22 mouse cellular contexts compared by ENCODE assay signal in genomic region chr5:144203398-144203959, GRCm38 (mm10). TPM values are rescaled to one million over a fixed set of nuclear protein-coding genes. Genes with fewer than 3 reads are reported as not detected.
DNase-seq lines count a peak whose midpoint lies in the region; ATAC-seq lines count a peak whose summit lies in the region.
"Had no signal": no experiment of that assay in that cellular context is flagged by ENCODE, and none has a peak within 500 bp of the region (broad histone marks: within the 10 kb centered on the region; RNA-seq: fewer than 3 reads in every experiment).

No protein-coding gene starts in this region.

- H3K27me3 ChIP-seq in hindbrain, embryonic 12.5 days, result no peaks in the 10 kb centered on the region
- H3K27me3 ChIP-seq: CH12.LX; embryonic facial prominence, embryonic 12.5 days; forebrain, embryonic 15.5 days; Patski had no signal

- H3K4me3 ChIP-seq in hindbrain, embryonic 12.5 days, result no peak overlapping the region
- H3K4me3 ChIP-seq: embryonic facial prominence, embryonic 12.5 days; forebrain, embryonic 15.5 days had no signal

- H3K4me1 ChIP-seq in hindbrain, embryonic 12.5 days, result no peaks in the 10 kb centered on the region
- H3K4me1 ChIP-seq: embryonic facial prominence, embryonic 12.5 days; forebrain, embryonic 15.5 days had no signal

- H3K4me2 ChIP-seq in hindbrain, embryonic 12.5 days (replicated peaks), result no peak overlapping the region
- H3K4me2 ChIP-seq: embryonic facial prominence, embryonic 12.5 days; forebrain, embryonic 15.5 days; heart, embryonic 11.5 days had no signal

- no peak for ATAC-seq in hindbrain, embryonic 12.5 days (ENCODE audit: low FRiP score)
- ATAC-seq: activated CD4-positive, CD25-positive, alpha-beta regulatory T cell, adult 4 months; forebrain, embryonic 15.5 days; hindbrain, embryonic 16.5 days; inflammation-experienced regulatory T-cells, adult 6 months; intestine, postnatal 0 days; Patski had no signal

- no peak overlapping the region for H3K9ac ChIP-seq in hindbrain, embryonic 12.5 days
- H3K9ac ChIP-seq: embryonic facial prominence, embryonic 12.5 days; forebrain, embryonic 15.5 days had no signal

- WGBS in hindbrain, embryonic 12.5 days, result 92% methylated on average over 10 of the region's 10 CpGs

- H3K27ac ChIP-seq in hindbrain, embryonic 12.5 days, result no peak overlapping the region
- H3K27ac ChIP-seq: embryonic facial prominence, embryonic 12.5 days; forebrain, embryonic 15.5 days had no signal

- H3K36me3 ChIP-seq in hindbrain, embryonic 12.5 days, result peaks cover 82% of the 10 kb centered on the region

- 0 out of 2 replicates have a peak, but pooled peaks cover 9% of the 10 kb centered on the region for H3K9me3 ChIP-seq in hindbrain, embryonic 12.5 days (replicated peaks)
- H3K9me3 ChIP-seq: embryonic facial prominence, embryonic 12.5 days; forebrain, embryonic 15.5 days had no signal

- DNase-seq in cerebellum, postnatal 10 days, result peak; percentile 62 to 67
- DNase-seq in cerebellum, adult 8-10 months, result no peak
- peak; percentile 76 for DNase-seq in gastrocnemius, adult 18-20 months (ENCODE audit: low spot score)
- DNase-seq in gastrocnemius, postnatal 4 days (ENCODE audit: low spot score in 2 of 2), result no peak
- DNase-seq in gastrocnemius, adult 8-10 months (ENCODE audit: low spot score in 2 of 2), result peak; percentile 41 to 73
- peak; percentile 75 for DNase-seq in gastrocnemius, postnatal 25 days
- DNase-seq in kidney, adult 8-10 months, result no peak
- DNase-seq: adrenal gland, postnatal 14 days; heart, adult 18-20 months; heart, postnatal 36 days; kidney, adult 9 months; kidney, postnatal 10 days had no signal

RNA-seq across cellular contexts. Expression of gene Bhlha15, which starts 13.4 kb away (rescaled TPM):
- total RNA-seq in gastrocnemius, adult 18-20 months (2021), result not detected
- not detected for total RNA-seq in gastrocnemius, postnatal 4 days (2021)
- not detected for total RNA-seq in gastrocnemius, adult 8-10 months (2022)
- total RNA-seq in gastrocnemius, postnatal 25 days (2021), result not detected
- polyA plus RNA-seq in hindbrain, embryonic 12.5 days (2016; fragmentation: Nextera tagmentation; extraction: Ambion mirVana), result 0.08 TPM in 2 replicates
- total RNA-seq: heart, postnatal 36 days had no signal

RNA-seq across cellular contexts. Expression of gene Tecpr1, which starts 19.9 kb away (rescaled TPM):
- total RNA-seq in gastrocnemius, adult 18-20 months (2021), result 10 to 100 TPM; 14.1 to 16.0 TPM
- total RNA-seq in gastrocnemius, postnatal 4 days (2021), result 10 to 100 TPM; 27.5 to 28.6 TPM
- total RNA-seq in gastrocnemius, adult 8-10 months (2022), result 10 to 100 TPM; 15.1 to 16.4 (median 15.7) TPM
- total RNA-seq in gastrocnemius, postnatal 25 days (2021), result 10 to 100 TPM; 14.4 to 15.3 TPM
- polyA plus RNA-seq in hindbrain, embryonic 12.5 days (2016; fragmentation: Nextera tagmentation; extraction: Ambion mirVana), result 35.9 and 36.6 TPM in 2 replicates

RNA-seq across cellular contexts. Expression of gene Bri3, which starts 40.8 kb away (rescaled TPM):
- total RNA-seq in gastrocnemius, adult 18-20 months (2021), result 10 to 100 TPM; 39.4 to 45.3 TPM
- 10 to 100 TPM; 59.4 to 62.4 TPM for total RNA-seq in gastrocnemius, postnatal 4 days (2021)
- 10 to 100 TPM; 35.7 to 43.3 (median 40.9) TPM for total RNA-seq in gastrocnemius, adult 8-10 months (2022)
- 10 to 100 TPM; 36.0 to 43.5 TPM for total RNA-seq in gastrocnemius, postnatal 25 days (2021)
- polyA plus RNA-seq in hindbrain, embryonic 12.5 days (2016; fragmentation: Nextera tagmentation; extraction: Ambion mirVana), result 126 and 150 TPM in 2 replicates

Comparison
In these comparisons a context has a peak if more than half of its experiments do, and no peak if none do; other contexts are left out.
1. DNase-seq: peak in cerebellum, postnatal 10 days (2 of 2), gastrocnemius, adult 18-20 months (single experiment), gastrocnemius, adult 8-10 months (2 of 2) and gastrocnemius, postnatal 25 days (single experiment); none in cerebellum, adult 8-10 months (single experiment), gastrocnemius, postnatal 4 days (0 of 2) and kidney, adult 8-10 months (0 of 2).